ENCODE assay signal across 17 mouse cellular contexts in the genomic region with DNA sequence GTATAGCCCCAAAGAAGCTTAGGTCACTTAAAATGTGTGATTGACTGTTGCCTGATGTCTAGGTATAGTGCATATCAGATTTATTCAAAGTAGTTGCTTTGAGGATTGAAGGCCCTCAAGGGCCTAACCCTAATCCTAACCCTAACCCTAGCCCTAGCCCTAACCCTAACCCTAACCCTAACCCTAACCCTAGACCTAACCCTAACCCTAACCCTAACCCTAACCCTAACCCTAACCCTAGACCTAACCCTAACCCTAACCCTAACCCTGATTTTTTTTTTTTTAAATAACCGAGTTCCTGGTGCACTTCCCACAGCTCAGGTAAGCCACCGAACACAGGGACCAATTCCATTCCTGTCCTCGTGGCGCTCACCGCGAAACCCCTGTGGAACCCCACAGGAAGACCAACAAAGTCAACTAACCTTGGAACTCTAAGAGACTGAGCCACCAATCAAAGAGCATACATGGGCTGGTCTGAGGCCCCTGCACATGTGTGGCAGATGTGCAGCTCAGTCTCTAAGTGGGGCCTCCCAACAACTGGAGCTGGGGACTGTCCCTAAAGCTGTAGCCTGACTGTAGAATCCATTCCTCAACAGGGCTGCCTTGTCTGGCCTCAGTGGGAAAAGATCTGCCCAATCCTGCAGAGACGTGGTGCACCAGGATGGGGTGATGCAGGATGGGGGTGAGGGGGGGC.
"Had no signal": no experiment of that assay in that cellular context is flagged by ENCODE, and none has a peak within 500 bp of the region (broad histone marks: within the 10 kb centered on the region; RNA-seq: fewer than 3 reads in every experiment).

No protein-coding gene starts in this region.

- H3K9me3 ChIP-seq: kidney, embryonic 15.5 days; liver, embryonic 13.5 days; midbrain, embryonic 12.5 days; midbrain, embryonic 15.5 days; neural tube, embryonic 13.5 days had no signal

- H3K4me1 ChIP-seq: kidney, embryonic 15.5 days; liver, embryonic 13.5 days; midbrain, embryonic 12.5 days; midbrain, embryonic 15.5 days; neural tube, embryonic 13.5 days had no signal

- H3K4me3 ChIP-seq: kidney, embryonic 15.5 days; left cerebral cortex, adult 2 months; liver, embryonic 13.5 days; midbrain, embryonic 12.5 days; midbrain, embryonic 15.5 days; myocyte; neural tube, embryonic 13.5 days had no signal

- H3K27me3 ChIP-seq: kidney, embryonic 15.5 days; liver, embryonic 13.5 days; midbrain, embryonic 12.5 days; midbrain, embryonic 15.5 days; neural tube, embryonic 13.5 days had no signal

- H3K36me3 ChIP-seq: kidney, embryonic 15.5 days; liver, embryonic 13.5 days; midbrain, embryonic 12.5 days; midbrain, embryonic 15.5 days; neural tube, embryonic 13.5 days had no signal

- ATAC-seq: midbrain, embryonic 15.5 days had no signal

- H3K27ac ChIP-seq: kidney, embryonic 15.5 days; left cerebral cortex, adult 2 months; liver, embryonic 13.5 days; midbrain, embryonic 12.5 days; midbrain, embryonic 15.5 days; neural tube, embryonic 13.5 days had no signal

- H3K9ac ChIP-seq: kidney, embryonic 15.5 days; liver, embryonic 13.5 days; midbrain, embryonic 12.5 days; midbrain, embryonic 15.5 days; neural tube, embryonic 13.5 days had no signal

- DNase-seq: kidney, adult 8-10 months; kidney, postnatal 10 days; kidney, postnatal 36 days; layer of hippocampus, postnatal 36 days; liver, embryonic 13.5 days; lung, adult 2 months; lung, postnatal 14 days; lung, postnatal 4 days; thymus, adult 2 months; thymus, postnatal 14 days; thymus, postnatal 4 days had no signal

- H3K4me2 ChIP-seq: kidney, embryonic 15.5 days; liver, embryonic 13.5 days; midbrain, embryonic 12.5 days; midbrain, embryonic 15.5 days; neural tube, embryonic 13.5 days had no signal
